19 mouse cellular contexts compared by ENCODE assay signal in genomic region chr10:68107716-68108115, GRCm38 (mm10).
DNase-seq lines count a peak whose midpoint lies in the region; ATAC-seq lines count a peak whose summit lies in the region.
"Had no signal": no experiment of that assay in that cellular context is flagged by ENCODE, and none has a peak within 500 bp of the region (broad histone marks: within the 10 kb centered on the region; RNA-seq: fewer than 3 reads in every experiment).

No protein-coding gene starts in this region.

- no peak for DNase-seq in heart, postnatal 4 days
- no peak for DNase-seq in neural tube, embryonic 11.5 days (ENCODE audit: low spot score)
- no peak for DNase-seq in cerebellum, postnatal 36 days
- DNase-seq: adrenal gland, postnatal 25 days; cerebellum, adult 9-11 months; heart, postnatal 36 days; kidney, postnatal 10 days; liver, embryonic 13.5 days; thymus, postnatal 14 days had no signal

- peak overlapping the region; percentile 53; the same call in 1 of the 2 replicates for H3K27ac ChIP-seq in heart, embryonic 13.5 days (replicated peaks)
- 0 out of 2 replicates have a peak overlapping the region, but pooled peaks have one; percentile 49 for H3K27ac ChIP-seq in neural tube, embryonic 11.5 days (ENCODE audit: low read depth, low read length)
- H3K27ac ChIP-seq in neural tube, embryonic 15.5 days (replicated peaks) = no peak overlapping the region
- H3K27ac ChIP-seq in embryonic facial prominence, embryonic 13.5 days = 0 out of 2 replicates have a peak overlapping the region, but pooled peaks have one; percentile 4
- H3K27ac ChIP-seq in midbrain, embryonic 16.5 days (ENCODE audit: low read length) = peak overlapping the region; percentile 68; the same call in 1 of the 2 replicates
- H3K27ac ChIP-seq: liver, embryonic 13.5 days; lung, embryonic 15.5 days had no signal

- H3K36me3 ChIP-seq in heart, embryonic 13.5 days = peaks cover 22% of the 10 kb centered on the region
- H3K36me3 ChIP-seq in neural tube, embryonic 11.5 days (ENCODE audit: control insufficient read depth, insufficient read depth, low read length) = no peaks in the 10 kb centered on the region
- no peaks in the 10 kb centered on the region for H3K36me3 ChIP-seq in neural tube, embryonic 15.5 days
- H3K36me3 ChIP-seq in embryonic facial prominence, embryonic 13.5 days = peaks cover 9% of the 10 kb centered on the region
- H3K36me3 ChIP-seq in midbrain, embryonic 16.5 days (ENCODE audit: control insufficient read depth, insufficient read depth, low read length) = no peaks in the 10 kb centered on the region
- H3K36me3 ChIP-seq: liver, embryonic 13.5 days had no signal

- no peak overlapping the region for H3K4me3 ChIP-seq in heart, embryonic 13.5 days
- no peak overlapping the region for H3K4me3 ChIP-seq in neural tube, embryonic 11.5 days (ENCODE audit: low read depth, low read length)
- H3K4me3 ChIP-seq in neural tube, embryonic 15.5 days (replicated peaks) = no peak overlapping the region
- H3K4me3 ChIP-seq in embryonic facial prominence, embryonic 13.5 days = no peak overlapping the region
- H3K4me3 ChIP-seq in midbrain, embryonic 16.5 days (ENCODE audit: low read depth, low read length) = no peak overlapping the region
- H3K4me3 ChIP-seq: erythroblast, embryonic 14.5 days; left cerebral cortex, adult 2 months; limb, embryonic 10.5 days; liver, embryonic 13.5 days; lung, embryonic 15.5 days had no signal

- peaks cover 68% of the 10 kb centered on the region for H3K4me1 ChIP-seq in heart, embryonic 13.5 days
- H3K4me1 ChIP-seq in neural tube, embryonic 11.5 days (ENCODE audit: control insufficient read depth, insufficient read depth, low read length) = peaks cover 23% of the 10 kb centered on the region
- H3K4me1 ChIP-seq in neural tube, embryonic 15.5 days = peaks cover 42% of the 10 kb centered on the region
- H3K4me1 ChIP-seq in embryonic facial prominence, embryonic 13.5 days = peaks cover 69% of the 10 kb centered on the region
- H3K4me1 ChIP-seq in midbrain, embryonic 16.5 days (ENCODE audit: control insufficient read depth, insufficient read depth, low read length) = peaks cover 32% of the 10 kb centered on the region

- ATAC-seq in heart, embryonic 13.5 days (ENCODE audit: extremely low read depth, insufficient number of reproducible peaks, low FRiP score, low TSS enrichment) = no peak
- no peak for ATAC-seq in neural tube, embryonic 11.5 days (ENCODE audit: insufficient read depth, low FRiP score, low TSS enrichment)
- no peak for ATAC-seq in neural tube, embryonic 15.5 days (ENCODE audit: low FRiP score)
- ATAC-seq in embryonic facial prominence, embryonic 13.5 days (ENCODE audit: insufficient number of reproducible peaks, insufficient read depth, low FRiP score, low TSS enrichment, low read depth) = no peak
- no peak for ATAC-seq in midbrain, embryonic 16.5 days
- ATAC-seq: intestine, postnatal 0 days had no signal

- H3K27me3 ChIP-seq in heart, embryonic 13.5 days (replicated peaks) = no peaks in the 10 kb centered on the region
- H3K27me3 ChIP-seq in neural tube, embryonic 11.5 days (ENCODE audit: control insufficient read depth, insufficient read depth, low read length) = no peaks in the 10 kb centered on the region
- no peaks in the 10 kb centered on the region for H3K27me3 ChIP-seq in neural tube, embryonic 15.5 days (replicated peaks)
- no peaks in the 10 kb centered on the region for H3K27me3 ChIP-seq in embryonic facial prominence, embryonic 13.5 days
- no peaks in the 10 kb centered on the region for H3K27me3 ChIP-seq in midbrain, embryonic 16.5 days (ENCODE audit: control insufficient read depth, insufficient read depth, low read depth, low read length)
- H3K27me3 ChIP-seq: liver, embryonic 13.5 days; lung, embryonic 15.5 days had no signal

- no peaks in the 10 kb centered on the region for H3K9me3 ChIP-seq in heart, embryonic 13.5 days
- no peaks in the 10 kb centered on the region for H3K9me3 ChIP-seq in neural tube, embryonic 11.5 days (ENCODE audit: control insufficient read depth, low read length)
- H3K9me3 ChIP-seq in neural tube, embryonic 15.5 days (replicated peaks) = no peaks in the 10 kb centered on the region
- no peaks in the 10 kb centered on the region for H3K9me3 ChIP-seq in embryonic facial prominence, embryonic 13.5 days
- no peaks in the 10 kb centered on the region for H3K9me3 ChIP-seq in midbrain, embryonic 16.5 days (replicated peaks; ENCODE audit: control insufficient read depth, low read length, poor library complexity, severe bottlenecking)
- H3K9me3 ChIP-seq: limb, embryonic 10.5 days; liver, embryonic 13.5 days; lung, embryonic 15.5 days had no signal

- no peak overlapping the region for H3K9ac ChIP-seq in heart, embryonic 13.5 days
- no peak overlapping the region for H3K9ac ChIP-seq in neural tube, embryonic 11.5 days (ENCODE audit: low read length)
- no peak overlapping the region for H3K9ac ChIP-seq in neural tube, embryonic 15.5 days (replicated peaks)
- no peak overlapping the region for H3K9ac ChIP-seq in embryonic facial prominence, embryonic 13.5 days
- no peak overlapping the region for H3K9ac ChIP-seq in midbrain, embryonic 16.5 days (ENCODE audit: low read depth, low read length)
- H3K9ac ChIP-seq: liver, embryonic 13.5 days; lung, embryonic 15.5 days had no signal

- 81% methylated on average over 6 of the region's 6 CpGs for WGBS in heart, embryonic 13.5 days
- WGBS in neural tube, embryonic 11.5 days = 83% methylated on average over 6 of the region's 6 CpGs
- 79% methylated on average over 6 of the region's 6 CpGs for WGBS in neural tube, embryonic 15.5 days
- 88% methylated on average over 6 of the region's 6 CpGs for WGBS in embryonic facial prominence, embryonic 13.5 days
- 88% methylated on average over 6 of the region's 6 CpGs for WGBS in midbrain, embryonic 16.5 days

- no peak overlapping the region for H3K4me2 ChIP-seq in heart, embryonic 13.5 days
- no peak overlapping the region for H3K4me2 ChIP-seq in neural tube, embryonic 11.5 days (ENCODE audit: low read depth)
- H3K4me2 ChIP-seq in neural tube, embryonic 15.5 days = no peak overlapping the region
- no peak overlapping the region for H3K4me2 ChIP-seq in embryonic facial prominence, embryonic 13.5 days
- no peak overlapping the region for H3K4me2 ChIP-seq in midbrain, embryonic 16.5 days (ENCODE audit: low read length)
- H3K4me2 ChIP-seq: heart, embryonic 11.5 days; liver, embryonic 13.5 days; lung, embryonic 15.5 days had no signal
